Mouse (Mus musculus) adrenal gland, postnatal 36 days (tissue): ENCODE results near the gene Plin5. TPM values are rescaled to one million over a fixed set of nuclear protein-coding genes. Genes with fewer than 3 reads are reported as not detected.
A peak's percentile ranks its signal among the peaks of the same experiment; 100 is the strongest.

Source experiments
- DNase-seq, 2 experiments: peaks; one replicate each; pipeline ENCODE4 v3.0.0; 2021; ENCODE audit warnings: mixed read lengths in 1 of 2
- total RNA-seq, 2 experiments: library from RNA; stranded (reverse); gene quantifications; 2 replicates each; pipeline ENCODE4 v1.2.3; 2021

Gene Plin5
- total RNA-seq, 2 experiments from 2014 or later, result 36.7 to 62.1 TPM

DNA sequence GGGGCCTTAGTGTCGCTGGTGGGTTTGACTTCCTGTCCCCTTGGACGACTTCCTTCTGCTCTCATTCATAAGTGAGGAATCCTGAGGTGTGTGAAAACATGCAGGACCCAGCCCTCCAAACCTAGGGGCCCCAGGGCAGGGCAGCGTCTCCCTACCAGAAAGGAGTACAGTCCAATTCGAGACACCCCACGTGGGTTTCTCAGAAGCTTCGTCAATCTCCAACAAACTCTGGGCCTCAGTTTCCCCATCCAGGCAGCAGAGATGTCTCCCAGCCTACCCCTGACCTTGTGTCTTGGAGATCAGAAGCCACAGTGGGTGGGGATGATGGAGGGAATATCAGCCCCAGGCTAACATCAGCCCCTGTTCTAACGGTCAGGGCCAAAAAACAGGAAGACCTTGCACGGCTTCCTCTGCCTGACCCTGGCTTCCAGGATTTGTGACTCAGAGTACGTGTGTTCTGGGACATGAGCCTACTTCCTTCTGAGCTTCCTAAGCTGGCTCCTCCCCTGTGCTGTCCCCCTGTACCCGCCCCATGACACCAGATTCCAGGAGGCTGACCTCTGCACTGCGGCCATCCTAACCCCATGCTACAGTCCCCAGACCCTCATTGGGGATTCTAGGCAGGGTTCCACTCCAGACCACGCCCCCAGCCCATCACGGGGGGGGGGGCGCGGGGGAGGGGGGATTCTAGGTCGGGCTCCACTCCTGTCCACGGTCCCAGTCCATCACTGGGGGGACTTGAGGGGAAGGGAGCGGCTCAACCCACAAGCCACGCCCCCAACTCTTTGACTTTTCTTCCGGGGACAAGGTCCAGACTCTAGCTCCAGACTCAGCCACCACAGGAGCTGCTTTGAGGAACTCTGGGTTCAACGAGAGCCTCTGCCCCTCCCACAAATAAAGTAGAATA, 16.3 kb upstream of the Plin5 start:
- DNase-seq, result peak; percentile 68 to 76

DNA sequence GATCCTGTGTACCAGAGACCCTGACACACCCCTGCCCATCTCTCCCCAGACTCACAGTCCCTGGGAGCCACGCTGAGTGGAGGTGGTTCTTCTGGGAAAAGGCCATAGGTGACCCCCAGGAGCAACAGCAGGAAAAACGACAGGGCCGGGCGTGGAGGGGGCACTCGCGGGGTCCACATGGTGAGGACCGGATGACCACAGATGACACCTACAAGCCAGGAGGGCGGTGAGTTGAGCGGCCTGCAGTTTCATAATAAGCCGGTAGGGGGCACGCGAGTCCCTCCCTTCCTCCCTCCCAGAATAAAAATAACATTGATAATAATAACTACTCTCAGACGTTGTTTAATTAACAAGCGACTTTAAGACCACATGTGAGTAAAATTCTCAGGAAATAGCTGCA, 15.3 kb upstream of the Plin5 start:
- peak; percentile 62 to 73 for DNase-seq

DNA sequence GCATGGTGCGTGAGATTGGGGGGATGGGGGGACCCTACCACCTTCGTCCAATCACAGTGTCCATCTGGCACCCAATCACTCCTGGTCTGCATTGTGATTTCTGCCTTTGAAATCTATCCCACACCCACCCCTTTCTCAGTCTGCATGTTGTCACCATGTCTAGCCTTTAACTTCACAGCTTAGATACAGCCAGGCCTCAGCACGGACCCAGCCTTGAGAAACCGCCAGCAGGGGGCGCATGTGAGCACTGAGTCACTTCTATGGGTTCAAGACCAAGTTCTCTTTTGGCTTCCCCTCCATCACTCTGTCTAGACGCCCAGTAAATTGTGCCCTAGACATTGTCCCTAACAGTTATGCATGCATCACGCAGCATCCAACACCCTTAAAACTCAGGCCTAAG, 14.4 kb upstream of the Plin5 start:
- DNase-seq, result peak; percentile 79 to 85

DNA sequence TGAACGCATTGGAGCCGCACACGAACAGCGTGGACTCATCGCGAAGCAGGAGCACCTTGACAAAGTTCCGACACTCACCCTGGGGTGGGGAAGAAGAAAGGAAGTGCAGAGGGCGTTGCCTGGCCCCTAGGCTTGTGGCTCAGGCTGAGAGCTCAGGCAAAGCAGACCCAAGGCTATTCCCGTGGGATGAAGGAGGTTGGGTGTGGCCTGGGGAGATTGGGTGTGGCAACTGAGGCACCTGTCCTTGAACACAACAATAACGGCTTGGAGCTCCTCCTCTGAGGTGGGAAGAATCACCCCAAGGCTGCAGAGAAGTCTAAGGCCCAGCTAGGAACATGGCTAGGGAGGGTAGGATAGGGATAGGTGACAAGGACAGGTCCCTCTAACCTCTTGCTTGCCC, 13.7 kb upstream of the Plin5 start:
- DNase-seq, result no peak

DNA sequence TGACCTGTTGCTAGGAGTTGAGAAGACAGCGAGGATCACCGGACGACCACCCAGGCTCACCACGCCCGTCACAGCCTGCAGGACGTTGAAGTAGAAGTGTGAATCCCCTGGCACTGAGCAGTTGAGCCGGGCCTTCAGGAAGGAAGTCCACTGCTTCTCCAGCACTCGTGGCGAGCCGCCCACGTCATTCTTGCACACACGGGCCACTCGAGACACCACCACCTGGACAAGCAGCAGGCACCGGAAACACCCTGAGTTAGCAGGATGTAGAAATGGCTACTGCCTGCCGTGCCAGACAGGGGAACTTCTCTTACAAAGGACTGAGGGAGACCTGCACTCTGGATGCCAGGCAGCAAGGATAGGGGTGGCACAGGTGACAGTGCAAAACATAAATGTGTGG, 10.8 kb upstream of the Plin5 start:
- DNase-seq, result no peak

DNA sequence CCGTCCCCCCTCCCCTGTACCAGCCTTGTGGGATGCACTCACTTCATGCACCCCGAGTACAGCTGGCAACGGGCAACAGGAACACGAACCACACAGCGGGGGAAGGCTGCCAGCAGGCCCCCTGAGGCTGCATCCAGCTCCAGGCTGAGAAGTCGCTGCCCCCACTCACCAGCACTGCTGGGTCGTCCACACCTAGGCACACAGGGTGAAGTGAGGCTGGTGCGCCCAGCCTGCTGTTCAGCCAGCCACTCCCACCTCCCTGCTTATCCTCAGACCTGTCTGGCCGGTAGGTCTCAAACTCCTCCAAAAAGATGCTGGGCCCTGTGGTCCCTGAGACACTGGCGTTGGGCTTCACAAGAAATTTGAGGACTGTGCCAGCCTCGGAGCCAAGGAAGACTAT, 8.8 kb upstream of the Plin5 start:
- no peak for DNase-seq

DNA sequence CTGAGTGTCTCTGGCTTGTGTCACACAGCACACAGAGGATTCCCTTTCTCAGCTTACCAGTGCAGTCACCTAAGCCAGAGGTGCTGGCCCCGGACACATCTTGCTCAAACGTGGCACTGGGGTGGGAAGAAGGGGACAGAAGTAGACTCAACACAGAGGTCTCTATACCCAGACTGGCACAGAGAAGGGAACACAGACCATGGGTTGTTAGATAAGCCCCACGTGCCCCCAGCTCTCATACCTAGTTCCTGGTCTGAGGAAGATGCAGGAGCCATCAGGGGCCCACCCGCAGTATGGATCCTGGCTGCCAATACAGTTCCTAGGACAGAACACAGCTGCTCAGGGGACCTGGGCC, 7.9 kb upstream of the Plin5 start:
- no peak for DNase-seq

DNA sequence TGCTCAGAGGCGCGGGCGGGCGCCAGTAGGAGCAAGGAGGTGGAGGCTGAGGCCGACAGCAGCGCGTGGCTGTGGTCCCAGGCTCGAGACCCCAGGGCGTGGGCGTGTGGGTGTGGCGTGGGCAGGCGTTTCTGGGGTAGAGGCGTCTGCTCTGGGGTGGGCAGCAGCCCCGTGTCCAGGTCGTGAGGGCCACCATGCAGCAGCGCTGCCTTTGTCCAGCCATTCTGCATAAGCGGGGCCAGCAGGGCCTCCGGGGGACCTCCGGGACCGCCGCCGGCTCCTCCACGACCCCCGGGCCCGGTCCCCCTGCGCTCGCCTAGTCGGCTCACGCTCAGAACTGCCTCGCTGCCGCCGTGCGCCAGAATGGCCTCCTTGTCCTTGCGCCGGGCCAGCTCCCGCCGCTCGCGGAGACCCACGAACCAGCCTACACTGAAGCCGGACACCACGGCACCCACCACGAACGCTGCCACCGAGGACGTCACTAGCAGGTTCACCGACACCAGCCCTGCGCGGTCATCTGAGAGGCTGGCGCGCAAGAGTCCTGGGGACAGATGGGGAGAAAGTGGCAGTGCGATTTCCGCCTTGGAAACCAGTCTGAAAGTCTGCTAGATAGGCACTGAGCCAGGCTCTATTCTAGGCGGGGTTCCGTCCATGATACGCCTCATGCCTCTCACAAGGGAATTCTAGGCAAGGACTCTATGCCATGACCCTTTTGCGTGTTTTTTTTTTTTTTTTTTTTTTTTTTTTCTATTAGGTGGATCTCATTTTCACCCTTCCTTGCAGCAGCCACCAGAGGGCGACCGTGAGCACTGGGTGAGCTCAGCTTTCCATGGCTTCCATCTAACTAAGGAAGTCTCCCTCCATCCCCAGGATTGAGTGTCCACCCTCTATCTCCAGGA, 7.2 kb upstream of the Plin5 start:
- peak; percentile 71 to 85 for DNase-seq

DNA sequence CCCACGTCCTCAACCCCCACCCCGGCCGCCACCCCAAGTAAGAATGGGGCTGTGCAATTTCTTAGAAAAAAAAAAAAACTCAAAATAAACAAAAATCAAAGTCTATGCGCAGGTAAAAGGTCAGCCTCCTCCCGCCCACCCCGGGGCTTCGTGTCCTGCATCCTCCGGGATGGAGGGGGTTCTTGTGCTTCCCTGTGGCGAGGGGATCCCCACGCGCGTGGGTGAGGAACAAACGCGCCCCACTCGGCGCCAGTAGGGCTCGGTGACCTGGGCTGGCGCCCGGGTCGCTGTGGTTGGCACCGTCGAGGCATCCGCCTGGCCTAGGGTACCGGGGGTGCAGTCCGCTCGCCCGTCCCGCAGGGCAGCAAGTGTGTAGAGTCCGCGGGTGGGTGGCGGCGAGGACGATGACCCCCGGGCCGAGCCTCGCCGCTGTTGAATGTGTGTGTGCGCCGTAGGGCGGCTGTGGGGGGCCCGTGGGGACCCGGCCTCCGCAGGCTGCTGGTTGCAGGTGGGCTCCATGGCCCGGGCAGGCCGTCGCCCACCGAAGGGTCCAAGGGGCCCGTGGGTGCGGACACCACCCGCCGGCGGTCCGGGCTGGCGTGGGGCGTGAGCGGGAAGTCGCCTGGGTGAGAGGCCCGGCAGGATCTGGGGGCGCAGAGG, 6.4 kb upstream of the Plin5 start:
- DNase-seq, result no peak

DNA sequence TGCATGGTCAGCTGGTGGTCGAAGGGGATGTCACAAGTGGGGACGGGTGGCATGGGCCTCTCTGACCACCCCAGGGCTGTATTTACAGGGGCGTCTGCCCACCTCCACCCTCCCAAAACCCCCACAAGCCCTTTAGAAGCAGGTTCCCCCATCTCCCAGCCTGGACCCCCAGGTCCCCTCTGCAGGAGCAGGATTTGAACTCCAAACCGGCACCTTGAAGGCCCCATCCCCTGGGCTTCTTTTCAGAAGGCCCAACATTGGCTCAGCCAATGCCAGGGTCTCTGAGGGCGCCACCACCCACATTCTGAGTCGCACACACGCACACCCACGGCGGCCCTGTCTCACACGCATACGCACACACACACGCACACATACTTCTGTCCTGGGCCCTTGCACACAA, 5.8 kb upstream of the Plin5 start:
- DNase-seq, result no peak

DNA sequence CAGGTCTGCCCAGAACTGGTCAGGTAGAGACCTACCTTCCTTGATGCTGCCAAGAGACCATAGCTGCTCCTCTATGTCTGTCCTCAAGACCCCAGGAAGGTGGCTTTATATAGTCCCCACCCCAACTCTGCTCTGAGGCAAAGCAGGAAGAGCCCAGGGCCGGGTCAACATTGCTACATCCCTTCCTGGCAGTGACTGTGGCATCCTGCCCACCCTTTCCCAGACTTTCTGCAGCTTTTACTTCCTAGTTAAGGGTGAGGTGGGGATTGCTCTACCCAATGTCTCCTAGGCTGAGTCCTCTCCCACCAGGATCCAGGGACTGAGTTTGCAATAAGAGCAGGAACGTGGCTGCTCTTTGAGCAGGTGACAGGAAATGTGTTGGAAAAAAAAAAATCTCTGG, 4.4 kb upstream of the Plin5 start, which contains the start of gene Lrg1:
Gene Lrg1, minus strand, starts transcription at position 176 of the 400 bp plus-strand sequence.
- DNase-seq, result no peak

DNA sequence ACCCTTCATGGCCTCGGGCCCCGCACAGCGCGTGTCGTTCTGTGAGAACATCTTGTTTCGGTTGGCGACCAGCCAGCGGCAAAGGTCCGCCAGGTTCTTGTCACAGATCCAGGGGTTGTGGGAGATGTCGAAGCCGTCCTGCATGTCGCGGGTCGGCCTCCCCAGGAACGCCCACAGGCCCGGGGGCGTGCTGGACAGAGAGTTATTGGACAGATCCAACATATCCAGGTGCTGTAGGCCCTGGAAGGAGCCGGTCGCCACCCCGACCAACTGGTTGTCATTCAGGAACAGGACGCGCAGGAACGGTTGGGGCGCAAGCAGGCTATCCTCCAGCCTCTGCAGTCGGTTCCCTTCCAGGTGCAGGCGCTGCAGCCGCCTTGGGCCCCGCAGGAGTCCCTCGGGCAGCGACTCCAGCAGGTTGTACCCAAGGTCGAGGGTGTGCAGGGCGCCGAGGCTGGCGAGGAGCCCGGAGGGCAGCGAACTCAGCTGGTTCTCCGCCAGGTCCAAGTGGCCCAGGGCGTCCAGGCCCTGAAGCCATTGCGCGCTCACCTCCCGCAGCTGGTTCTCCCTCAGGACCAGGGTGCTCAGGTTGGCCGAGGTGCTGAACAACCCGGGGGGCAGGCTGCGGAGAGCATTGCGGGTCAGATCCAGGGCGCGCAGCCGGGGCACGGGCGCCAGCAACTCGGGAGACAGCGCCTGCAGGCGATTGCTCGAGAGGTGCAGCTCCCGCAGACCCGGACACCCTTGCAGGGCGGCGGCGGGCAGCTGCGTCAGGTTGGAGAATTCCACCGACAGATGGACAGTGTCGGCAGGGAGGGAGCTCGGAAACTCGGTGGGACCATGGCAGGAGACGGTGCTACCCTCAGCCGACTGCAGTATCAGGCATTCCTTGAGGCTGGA, 2.8 kb upstream of the Plin5 start:
- peak; percentile 85 to 86 for DNase-seq

DNA sequence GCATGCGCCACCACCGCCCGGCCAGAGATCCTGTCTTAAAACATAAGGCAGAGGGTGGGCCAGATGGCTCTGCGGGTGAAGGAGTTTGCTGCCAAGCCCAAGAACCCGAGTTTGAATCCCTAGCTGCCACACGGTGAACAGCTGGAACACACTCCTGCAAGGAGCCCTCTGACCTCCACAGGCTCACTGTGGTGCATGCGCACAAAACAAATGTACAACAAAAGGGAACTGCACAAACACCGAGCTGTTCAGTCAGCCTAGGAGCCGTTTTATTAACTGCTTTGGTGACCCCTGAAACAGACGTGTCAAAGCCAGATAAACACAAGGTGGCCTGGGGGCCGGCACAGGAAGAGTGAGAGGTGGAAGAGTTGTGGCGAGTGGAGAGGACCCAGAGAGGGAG, 2.0 kb upstream of the Plin5 start:
- no peak for DNase-seq

DNA sequence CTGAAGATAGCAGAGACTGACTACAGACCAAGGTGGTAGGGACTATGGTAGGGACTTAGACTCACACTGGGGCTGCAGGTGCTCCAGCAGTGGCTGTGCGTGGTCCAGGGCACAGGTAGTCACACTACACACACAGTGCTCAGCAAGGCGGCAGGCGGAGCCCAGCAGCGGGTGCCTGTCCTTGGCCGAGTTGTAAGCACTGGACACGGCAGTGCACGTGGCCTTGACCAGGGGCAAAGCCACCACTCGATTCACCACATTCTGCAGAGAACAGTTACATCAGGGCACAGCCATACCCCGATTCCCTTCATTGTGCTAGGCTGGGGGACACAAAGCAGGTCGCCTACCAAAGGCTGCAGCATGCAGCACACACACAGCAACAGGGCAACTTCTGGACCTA, 1.2 kb downstream of the Plin5 start:
- DNase-seq, result peak; percentile 81 to 83

DNA sequence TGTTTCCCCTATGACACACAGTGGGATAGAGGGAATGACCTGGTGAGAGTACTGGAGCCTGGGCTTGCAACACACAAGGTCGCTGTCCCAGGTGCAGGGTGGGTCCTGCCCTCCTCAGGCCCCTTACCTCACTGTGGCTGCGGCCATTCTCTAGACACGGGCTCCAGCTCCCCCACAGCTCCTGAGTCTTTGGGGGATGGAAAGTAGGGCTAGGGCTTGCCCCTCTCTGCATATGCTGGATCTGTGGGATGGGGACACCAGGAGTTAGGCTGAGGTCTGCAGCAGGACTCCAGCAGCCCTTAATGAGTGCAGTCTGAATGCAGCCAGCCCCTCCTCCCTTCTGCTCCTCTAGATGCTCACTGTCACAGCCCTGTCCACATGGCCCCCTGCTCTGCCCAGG, 4.7 kb downstream of the Plin5 start:
- DNase-seq, result no peak

DNA sequence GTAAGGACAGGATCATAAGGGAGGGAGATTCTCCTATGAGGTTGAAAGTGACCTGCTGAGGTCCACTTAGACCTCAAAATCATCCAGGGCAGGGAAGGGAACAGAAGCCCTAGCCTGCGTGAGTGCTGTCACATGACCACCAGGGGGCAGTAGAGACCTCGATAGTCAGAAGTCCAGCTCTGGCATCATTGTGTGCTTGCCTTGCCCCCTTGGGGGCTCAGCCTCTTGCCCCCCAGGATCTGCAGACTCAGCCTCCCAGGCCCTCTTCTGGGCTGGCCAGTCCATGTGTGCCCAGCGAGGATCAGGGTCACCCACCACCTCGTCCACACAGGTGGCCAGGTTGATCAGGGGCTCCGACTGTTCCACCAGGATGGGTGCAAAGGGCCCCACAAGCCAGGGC, 5.5 kb downstream of the Plin5 start:
- DNase-seq, result peak in 1 of 2 experiments; percentile 82

DNA sequence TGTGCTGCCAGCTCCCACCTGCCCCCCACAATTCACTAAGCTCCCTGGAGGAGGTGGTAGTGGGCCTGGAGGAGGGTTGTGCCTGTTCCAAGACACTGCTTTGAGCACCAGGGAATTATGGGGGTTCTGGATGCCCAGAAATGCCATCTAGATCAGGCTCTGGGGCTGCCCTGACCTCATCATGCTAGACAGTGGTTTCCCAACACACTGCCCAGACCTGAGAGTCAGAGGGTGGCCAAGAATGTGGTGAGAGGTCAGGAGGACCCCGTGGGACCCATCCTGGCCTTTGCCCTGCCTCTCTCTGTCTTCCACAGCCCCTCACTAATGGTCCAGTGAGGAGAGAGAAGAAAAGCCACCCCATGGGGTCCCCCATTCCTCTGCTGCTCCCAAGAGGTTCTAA, 6.4 kb downstream of the Plin5 start:
- DNase-seq, result peak in 1 of 2 experiments; percentile 51

DNA sequence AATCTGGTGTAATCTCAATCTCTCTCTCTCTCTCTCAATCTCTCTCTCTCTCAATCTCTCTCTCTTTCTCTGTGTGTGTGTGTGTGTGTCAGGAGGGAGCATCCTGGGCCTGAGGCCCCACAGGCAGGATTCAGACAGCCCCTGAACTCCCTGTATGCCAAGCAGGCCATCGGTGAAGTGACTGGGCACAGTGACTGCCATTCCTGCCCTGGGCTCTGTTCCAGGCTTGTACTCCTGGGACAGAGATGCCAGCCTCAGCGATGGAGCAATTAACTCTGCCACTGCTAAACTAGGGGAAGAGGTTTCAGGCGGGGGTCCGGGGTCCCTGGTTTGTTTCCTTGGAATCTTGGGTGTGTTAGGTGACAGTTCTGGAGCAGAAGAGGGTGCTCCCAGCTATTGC, 6.8 kb downstream of the Plin5 start:
- peak in 1 of 2 experiments; percentile 68 for DNase-seq

DNA sequence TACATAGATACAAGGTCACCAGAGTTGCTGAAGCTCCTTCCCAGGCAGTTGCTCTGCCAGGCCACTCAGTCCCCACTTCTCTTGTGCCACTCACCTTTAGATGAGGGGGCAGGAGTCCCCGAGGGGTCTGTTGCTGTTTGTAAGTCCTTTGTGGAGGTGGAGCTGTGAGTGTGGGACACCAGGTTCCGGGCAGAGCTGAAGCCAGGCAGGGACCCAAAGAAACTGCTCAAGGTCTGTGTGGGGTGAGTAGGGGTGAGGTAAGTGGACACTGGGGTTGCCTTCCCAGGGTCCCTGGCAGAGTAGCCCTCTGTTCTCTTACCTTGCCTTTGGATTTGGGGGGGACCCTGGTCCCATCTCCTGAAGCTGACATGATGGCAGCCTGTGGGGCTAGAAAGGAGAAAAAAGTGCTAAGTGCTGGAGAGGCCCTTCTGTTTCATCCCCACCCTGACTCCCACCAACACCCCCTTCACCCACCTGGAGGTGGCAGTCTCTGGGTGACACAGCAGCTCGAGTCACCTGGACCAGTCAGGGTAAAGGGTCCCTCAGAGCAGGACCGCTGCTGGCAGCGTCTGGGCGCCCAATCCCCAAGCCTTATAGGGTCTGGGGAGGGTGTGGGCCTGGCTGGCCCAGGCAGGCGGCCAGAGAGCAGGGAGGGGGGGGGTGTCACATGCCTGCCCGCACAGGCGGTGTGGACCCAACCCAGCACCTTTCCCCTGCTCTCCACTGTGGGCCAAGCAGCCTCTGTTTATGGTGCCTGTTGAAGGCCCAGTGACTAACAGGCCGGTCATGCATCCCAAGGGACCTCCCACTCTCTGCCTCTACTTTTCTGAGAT, 8.0 kb downstream of the Plin5 start, which contains the start of gene Plin4:
Gene Plin4, minus strand, starts transcription at position 585 of the 833 bp plus-strand sequence.
- DNase-seq, result peak in 1 of 2 experiments; percentile 66

DNA sequence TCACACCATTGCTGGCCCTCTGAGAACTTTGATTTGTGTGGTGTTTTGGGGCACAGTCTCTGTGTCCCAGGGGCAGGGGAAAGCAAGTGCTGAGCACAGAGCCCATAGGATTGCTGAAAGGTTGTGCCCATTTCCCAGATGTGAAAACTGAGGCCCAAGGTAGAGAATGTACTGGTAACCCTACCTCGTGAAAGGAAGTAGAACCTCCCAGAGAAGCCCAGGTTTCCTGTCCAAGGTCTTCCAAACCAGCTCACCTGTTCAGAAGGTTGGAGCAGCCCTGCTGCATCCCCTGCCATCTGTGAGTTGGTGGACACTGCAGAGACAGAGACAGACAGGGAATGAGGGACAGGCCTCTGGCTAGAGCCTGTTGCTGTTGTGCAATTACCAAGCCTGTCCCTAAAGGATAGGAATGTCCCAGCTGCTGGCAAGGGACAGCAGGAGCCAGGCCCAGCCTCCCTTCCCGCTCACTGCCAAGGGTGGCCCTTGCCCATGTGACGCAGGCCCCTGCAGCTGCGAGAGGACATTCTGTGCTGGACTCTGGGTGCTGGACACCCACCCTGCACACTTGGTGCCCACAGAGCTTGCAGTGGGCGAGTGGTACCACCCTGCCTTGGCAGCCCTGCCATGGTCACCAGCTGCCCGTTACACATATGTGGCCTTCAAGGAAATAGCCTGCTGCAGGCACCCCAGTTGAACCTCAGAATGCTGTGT, 8.9 kb downstream of the Plin5 start:
- peak; percentile 76 to 87 for DNase-seq
